Mouse (Mus musculus) midbrain, embryonic 11.5 days (tissue): ENCODE results near the gene Paqr3. TPM values are rescaled to one million over a fixed set of nuclear protein-coding genes. Genes with fewer than 3 reads are reported as not detected.

Source experiments
- ATAC-seq: fragments of 200-750 bp; cut with Nextera tagmentation; 2 replicates; pipeline ENCODE4 v1.8.0; 2017; ENCODE audit warnings: moderate TSS enrichment, moderate library complexity; ENCODE audit not compliant: low FRiP score
- DNase-seq: peaks from one replicate; pipeline ENCODE4 v3.0.0; 2015; ENCODE audit warnings: low spot score; ENCODE audit errors: missing footprints
- H3K27ac ChIP-seq: fragments of 300-500 bp; sonication (generic); 2 replicates; pipeline ENCODE4 v1.5.1; 2014; ENCODE audit warnings: low read depth, low read length
- H3K27me3 ChIP-seq: fragments of 300-500 bp; sonication (generic); 2 replicates; pipeline ENCODE4 v1.6.1; 2014; ENCODE audit warnings: mild to moderate bottlenecking, low read length, moderate library complexity, mixed read lengths; ENCODE audit not compliant: control insufficient read depth, insufficient read depth
- H3K36me3 ChIP-seq: fragments of 300-500 bp; sonication (generic); 2 replicates; pipeline ENCODE4 v1.6.1; 2014; ENCODE audit warnings: mild to moderate bottlenecking, low read length, moderate library complexity, mixed read lengths; ENCODE audit not compliant: control insufficient read depth, insufficient read depth
- H3K4me1 ChIP-seq: fragments of 300-500 bp; sonication (generic); 2 replicates; pipeline ENCODE4 v1.6.1; 2014; ENCODE audit warnings: low read length; ENCODE audit not compliant: control insufficient read depth, insufficient read depth
- H3K4me2 ChIP-seq: fragments of 300-500 bp; sonication (generic); 2 replicates; pipeline ENCODE4 v1.6.1; 2014; ENCODE audit warnings: mild to moderate bottlenecking, moderate library complexity
- H3K4me3 ChIP-seq: fragments of 300-500 bp; sonication (generic); 2 replicates; pipeline ENCODE4 v1.5.1; 2014; ENCODE audit warnings: low read depth, low read length
- H3K9ac ChIP-seq: fragments of 300-500 bp; sonication (generic); 2 replicates; pipeline ENCODE4 v1.6.1; 2014; ENCODE audit warnings: low read length
- H3K9me3 ChIP-seq: fragments of 300-500 bp; sonication (generic); 2 replicates; pipeline ENCODE4 v1.6.1; 2016; ENCODE audit warnings: low read length; ENCODE audit not compliant: control insufficient read depth
- WGBS: fragments of 180-500 bp; shearing (Covaris S2); extraction: QIAGEN DNeasy Blood & Tissue Kit; methylation state at CpG from one replicate; pipeline ENCODE4 v1.1.7; 2014; 5-methylcytosine and 5-hydroxymethylcytosine counted together
- polyA plus RNA-seq: library from polyadenylated mRNA; unstranded; fragments of >200 nt; fragmentation: Nextera tagmentation; extraction: Ambion mirVana; gene quantifications from 2 replicates; pipeline ENCODE4 v1.2.1, GENCODE M21; 2014

The Paqr3 gene
- polyA plus RNA-seq, 1 experiment from 2014 or later: 10.3 TPM

GRCm38 (mm10) chr5:97054166-97054565 lies 57.2 kb downstream of the Paqr3 start:
- H3K9me3 ChIP-seq: no peaks in the 10 kb centered on the region
- H3K4me3 ChIP-seq: no peak overlapping the region
- H3K36me3 ChIP-seq: no peaks in the 10 kb centered on the region
- H3K27me3 ChIP-seq: no peaks in the 10 kb centered on the region
- H3K27ac ChIP-seq: no peak overlapping the region
- DNase-seq (peak; percentile 68), ATAC-seq (no peak)
- no peaks in the 10 kb centered on the region for H3K4me1 ChIP-seq
- H3K4me2 ChIP-seq: no peak overlapping the region
- no peak overlapping the region for H3K9ac ChIP-seq
- 91% methylated on average over 5 of the region's 5 CpGs for WGBS

DNA sequence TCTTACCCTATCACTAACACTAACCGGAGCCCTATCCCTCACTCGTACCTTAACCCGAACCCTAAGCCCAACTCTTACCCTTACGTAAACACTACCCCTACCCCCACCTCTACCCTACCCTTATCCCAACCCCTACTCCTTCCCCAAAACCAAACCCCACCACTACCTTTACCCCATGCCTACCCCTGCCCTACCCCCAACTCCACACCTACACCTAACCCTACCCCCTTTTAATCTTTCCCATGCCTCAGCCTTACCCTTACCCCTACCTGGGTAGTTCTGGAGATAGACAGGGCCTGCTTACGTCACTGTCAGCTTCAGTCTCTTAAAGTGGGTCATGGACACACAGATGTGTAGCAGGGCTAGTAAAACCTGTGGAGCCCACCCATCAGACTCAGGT lies 62.5 kb downstream of the Paqr3 start:
- WGBS: 91% methylated on average over 5 of the region's 5 CpGs
- Histone ChIP-seq H3K9me3 (no peaks in the 10 kb centered on the region), H3K27ac (no peak overlapping the region), H3K4me1 (no peaks in the 10 kb centered on the region), H3K4me2 (no peak overlapping the region), H3K9ac (no peak overlapping the region), H3K36me3 (no peaks in the 10 kb centered on the region), H3K27me3 (no peaks in the 10 kb centered on the region), H3K4me3 (no peak overlapping the region)
- ATAC-seq (no peak), DNase-seq (no peak)

DNA sequence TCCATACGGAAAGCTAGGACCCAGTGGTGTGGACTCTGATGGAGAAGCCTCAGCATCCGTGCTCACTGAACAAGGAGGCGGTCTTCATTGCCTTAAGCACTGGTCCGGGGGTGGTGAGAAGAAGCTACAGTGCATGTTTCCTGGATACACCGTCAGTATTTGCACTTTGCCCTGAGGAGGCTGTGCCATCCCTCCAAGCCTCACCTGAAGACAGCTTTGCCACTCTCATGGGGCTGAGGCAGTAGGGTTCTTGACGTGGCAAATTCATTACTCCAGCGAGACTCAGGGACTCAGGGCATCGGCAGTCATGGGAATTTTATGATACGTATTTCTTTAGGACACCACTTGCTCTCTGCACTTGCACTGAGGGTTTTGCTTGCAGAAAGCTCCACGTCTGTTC lies 64.7 kb downstream of the Paqr3 start:
- no peak for DNase-seq
- 89% methylated on average over 10 of the region's 10 CpGs for WGBS
- Histone ChIP-seq H3K4me2 (no peak overlapping the region), H3K27me3 (no peaks in the 10 kb centered on the region), H3K4me3 (no peak overlapping the region), H3K9me3 (no peaks in the 10 kb centered on the region), H3K36me3 (no peaks in the 10 kb centered on the region), H3K27ac (no peak overlapping the region), H3K4me1 (no peaks in the 10 kb centered on the region), H3K9ac (no peak overlapping the region)
- ATAC-seq: no peak

- 95% methylated on average over 7 of the region's 7 CpGs for WGBS
- Histone ChIP-seq H3K4me1 (no peaks in the 10 kb centered on the region), H3K4me3 (no peak overlapping the region), H3K4me2 (no peak overlapping the region), H3K27ac (no peak overlapping the region), H3K9ac (no peak overlapping the region), H3K9me3 (no peaks in the 10 kb centered on the region), H3K27me3 (no peaks in the 10 kb centered on the region), H3K36me3 (no peaks in the 10 kb centered on the region)
- ATAC-seq (no peak), DNase-seq (no peak)
These were observed 66.1 kb downstream of the Paqr3 start for GRCm38 (mm10) chr5:97045260-97045659.

Other genes with a start within 250 kb of the Paqr3 start
- 10.3 and 10.5 TPM in 2 replicates for gene Bmp2k, start 113.9 kb downstream of the Paqr3 start, polyA plus RNA-seq